Mouse (Mus musculus): ENCODE measurements around the gene Hexim1. TPM values are rescaled to one million over a fixed set of nuclear protein-coding genes. Genes with fewer than 3 reads are reported as not detected.

Hexim1 gene
- polyA plus RNA-seq, 2 experiments, result 2.4 to 11.4 TPM

DNA sequence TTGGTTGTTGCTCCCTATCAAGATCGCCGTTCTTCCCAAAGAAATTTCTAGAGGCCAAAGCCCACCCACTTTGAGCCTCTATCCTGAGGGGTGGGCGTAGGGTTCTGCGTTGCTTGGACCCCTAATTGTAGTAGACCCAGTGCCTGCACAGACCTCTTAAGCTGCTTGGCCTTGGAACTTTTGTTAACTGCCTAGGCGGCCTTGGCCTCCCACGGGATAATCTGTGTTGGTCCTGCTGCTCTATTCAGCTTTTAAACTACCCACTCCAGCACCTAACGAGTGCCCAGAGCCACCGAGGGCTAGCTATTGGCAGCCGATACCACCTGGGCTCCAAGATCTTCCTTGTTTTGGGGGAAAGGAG lies 3.5 kb upstream of the Hexim1 start:
- Histone ChIP-seq H3K27me3 (ENCODE audit: control insufficient read depth, insufficient read depth, low read length) (no peaks in the 10 kb centered on the region; the same call in 1 of the 2 replicates), H3K4me1 (replicated peaks; ENCODE audit: control insufficient read depth in 2 of 2, insufficient read depth in 2 of 2, low read length in 1 of 2) (peaks cover 9 to 21% of the 10 kb centered on the region in 2 experiments), H3K9me3 (ENCODE audit: control insufficient read depth, low read length) (no peaks in the 10 kb centered on the region), H3K4me2 (ENCODE audit: low read depth) (peak overlapping the region; percentile 45), H3K9ac (replicated peaks) (no peak overlapping the region), H3K36me3 (replicated peaks; ENCODE audit: control insufficient read depth, insufficient read depth, low read depth) (peaks cover 1% of the 10 kb centered on the region), H3K27ac (no peak overlapping the region), H3K4me3 (ENCODE audit: insufficient read depth in 1 of 2, low read depth in 2 of 2, low read length in 2 of 2) (peak overlapping the region in 1 of 2 experiments; percentile 1; a peak in 1 of 4 replicates)
- no peak for ATAC-seq (ENCODE audit: insufficient read depth)
- no peak for TF ChIP-seq EP300 (IDR thresholded peaks at IDR 0.05; ENCODE audit: low read depth)
- DNase-seq (ENCODE audit: low read depth in 3 of 3, low spot score in 3 of 3), result no peak
- WGBS (ENCODE audit: insufficient replicate concordance), result 35% methylated on average over 9 of the region's 9 CpGs

DNA sequence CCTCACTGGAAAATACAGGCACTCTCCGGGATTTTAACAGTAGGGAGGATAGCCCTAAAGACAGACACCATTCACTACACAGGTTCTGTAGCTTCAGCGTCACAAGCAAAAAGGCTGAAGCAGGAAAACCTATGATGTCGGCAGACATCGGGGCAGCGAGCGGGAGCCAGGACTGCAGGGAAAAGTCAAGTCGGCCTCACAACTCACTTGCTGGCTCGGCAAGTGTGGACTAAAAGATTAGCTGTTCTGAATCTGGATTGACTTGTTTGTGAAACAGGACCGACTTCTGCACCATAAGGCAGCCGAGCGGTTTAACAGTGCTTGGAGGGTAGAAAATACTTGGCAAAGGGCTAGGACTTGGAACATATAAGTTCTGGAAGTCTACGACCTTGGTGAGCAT lies 3.0 kb upstream of the Hexim1 start:
- H3K27me3 ChIP-seq (ENCODE audit: control insufficient read depth, insufficient read depth, low read length), result no peaks in the 10 kb centered on the region; the same call in 1 of the 2 replicates
- H3K36me3 ChIP-seq (replicated peaks; ENCODE audit: control insufficient read depth, insufficient read depth, low read depth), result no peaks in the 10 kb centered on the region; the same call in 1 of the 2 replicates
- 67% methylated on average over 12 of the region's 12 CpGs for WGBS (ENCODE audit: insufficient replicate concordance)
- H3K4me2 ChIP-seq (ENCODE audit: low read depth), result 0 out of 2 replicates have a peak overlapping the region, but pooled peaks have one; percentile 1
- peaks cover 11 to 21% of the 10 kb centered on the region in 2 experiments for H3K4me1 ChIP-seq (replicated peaks; ENCODE audit: control insufficient read depth in 2 of 2, insufficient read depth in 2 of 2, low read length in 1 of 2)
- H3K27ac ChIP-seq, result no peak overlapping the region
- no peaks in the 10 kb centered on the region for H3K9me3 ChIP-seq (ENCODE audit: control insufficient read depth, low read length)
- ATAC-seq (ENCODE audit: insufficient read depth) (no peak), DNase-seq (ENCODE audit: low read depth in 3 of 3, low spot score in 3 of 3) (no peak)
- TF ChIP-seq EP300 (IDR thresholded peaks at IDR 0.05; ENCODE audit: low read depth), result no peak
- no peak for TF ChIP-seq CTCF (IDR thresholded peaks at IDR 0.05; ENCODE audit: low read depth)
- H3K9ac ChIP-seq (replicated peaks), result no peak overlapping the region
- no peak overlapping the region for H3K4me3 ChIP-seq (ENCODE audit: insufficient read depth in 1 of 2, low read depth in 2 of 2, low read length in 2 of 2)

DNA sequence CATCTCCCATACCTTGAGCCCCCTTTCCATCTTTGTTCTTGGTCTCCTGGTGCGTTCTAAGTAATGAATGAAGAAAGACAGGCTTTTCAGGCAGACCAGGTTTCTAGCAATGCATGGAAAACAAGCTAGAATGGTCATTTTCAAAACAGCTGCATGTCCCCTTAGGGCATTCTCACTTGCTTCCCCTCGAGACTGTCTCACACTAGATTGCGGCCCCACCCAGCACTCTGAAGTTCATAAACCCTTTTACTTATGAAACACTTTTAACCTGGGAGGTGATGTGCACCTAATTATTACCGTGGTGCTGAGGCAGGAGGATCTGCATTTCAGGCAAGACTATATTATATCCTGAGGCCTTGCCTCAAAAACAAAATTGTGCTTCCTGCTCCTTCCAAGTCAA lies 2.3 kb upstream of the Hexim1 start:
- WGBS (ENCODE audit: insufficient replicate concordance), result 77% methylated on average over 4 of the region's 4 CpGs
- Histone ChIP-seq H3K9me3 (ENCODE audit: control insufficient read depth, low read length) (no peaks in the 10 kb centered on the region), H3K36me3 (replicated peaks; ENCODE audit: control insufficient read depth, insufficient read depth, low read depth) (no peaks in the 10 kb centered on the region), H3K4me1 (replicated peaks; ENCODE audit: control insufficient read depth in 2 of 2, insufficient read depth in 2 of 2, low read length in 1 of 2) (peaks cover 17 to 24% of the 10 kb centered on the region in 2 experiments), H3K4me2 (ENCODE audit: low read depth) (peak overlapping the region; percentile 65), H3K9ac (replicated peaks) (no peak overlapping the region), H3K27ac (no peak overlapping the region), H3K27me3 (ENCODE audit: control insufficient read depth, insufficient read depth, low read length) (no peaks in the 10 kb centered on the region; the same call in 1 of the 2 replicates), H3K4me3 (ENCODE audit: insufficient read depth in 1 of 2, low read depth in 2 of 2, low read length in 2 of 2) (no peak overlapping the region)
- ATAC-seq (ENCODE audit: insufficient read depth), result no peak
- TF ChIP-seq CTCF (IDR thresholded peaks at IDR 0.05; ENCODE audit: low read depth), result no peak
- no peak for TF ChIP-seq EP300 (IDR thresholded peaks at IDR 0.05; ENCODE audit: low read depth)
- DNase-seq (ENCODE audit: low read depth in 3 of 3, low spot score in 3 of 3), result no peak

DNA sequence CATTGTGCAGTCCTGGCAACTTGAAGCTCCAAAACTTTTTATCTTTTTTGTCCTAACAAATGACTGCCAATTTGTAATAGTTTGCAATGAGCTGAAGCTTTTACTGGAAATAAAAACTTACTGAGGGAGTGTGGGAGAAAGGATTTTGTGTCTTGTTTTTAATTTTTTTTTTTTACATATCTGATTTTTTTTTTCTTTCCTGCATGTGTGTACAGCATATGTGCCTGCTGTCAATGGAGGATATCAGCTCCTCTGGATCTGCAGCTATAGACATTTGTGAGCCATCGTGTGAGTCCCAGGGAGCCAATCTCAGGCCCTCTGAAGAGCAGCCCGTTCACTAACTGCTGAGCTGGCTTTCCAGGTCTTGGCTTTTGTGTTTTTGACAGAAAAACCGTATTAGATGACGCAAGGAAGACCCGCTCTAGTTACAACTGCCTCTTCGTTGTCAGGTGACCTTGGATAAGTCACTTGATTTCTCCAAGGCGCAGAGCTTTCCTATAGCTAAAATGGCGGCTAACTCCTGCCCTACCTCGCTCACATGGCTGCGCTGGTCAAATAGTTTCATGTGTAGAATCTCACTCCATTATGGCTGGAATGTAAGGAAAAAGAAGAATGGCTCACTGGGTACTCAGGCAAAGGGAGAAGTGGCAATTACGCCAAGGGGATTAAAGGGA lies 1.6 kb upstream of the Hexim1 start:
- Histone ChIP-seq H3K9me3 (ENCODE audit: control insufficient read depth, low read length) (no peaks in the 10 kb centered on the region), H3K4me1 (replicated peaks; ENCODE audit: control insufficient read depth in 2 of 2, insufficient read depth in 2 of 2, low read length in 1 of 2) (peaks cover 17 to 24% of the 10 kb centered on the region in 2 experiments), H3K36me3 (replicated peaks; ENCODE audit: control insufficient read depth, insufficient read depth, low read depth) (no peaks in the 10 kb centered on the region), H3K9ac (replicated peaks) (peak overlapping the region; percentile 71), H3K27me3 (ENCODE audit: control insufficient read depth, insufficient read depth, low read length) (no peaks in the 10 kb centered on the region; the same call in 1 of the 2 replicates), H3K4me2 (ENCODE audit: low read depth) (peak overlapping the region; percentile 65), H3K27ac (peak overlapping the region; percentile 90), H3K4me3 (ENCODE audit: insufficient read depth in 1 of 2, low read depth in 2 of 2, low read length in 2 of 2) (peak overlapping the region; percentile 65 to 72)
- no peak for ATAC-seq (ENCODE audit: insufficient read depth)
- WGBS (ENCODE audit: insufficient replicate concordance), result 79% methylated on average over 11 of the region's 11 CpGs
- DNase-seq (ENCODE audit: low read depth in 3 of 3, low spot score in 3 of 3), result no peak
- no peak for TF ChIP-seq CTCF (IDR thresholded peaks at IDR 0.05; ENCODE audit: low read depth)
- TF ChIP-seq EP300 (IDR thresholded peaks at IDR 0.05; ENCODE audit: low read depth), result no peak

DNA sequence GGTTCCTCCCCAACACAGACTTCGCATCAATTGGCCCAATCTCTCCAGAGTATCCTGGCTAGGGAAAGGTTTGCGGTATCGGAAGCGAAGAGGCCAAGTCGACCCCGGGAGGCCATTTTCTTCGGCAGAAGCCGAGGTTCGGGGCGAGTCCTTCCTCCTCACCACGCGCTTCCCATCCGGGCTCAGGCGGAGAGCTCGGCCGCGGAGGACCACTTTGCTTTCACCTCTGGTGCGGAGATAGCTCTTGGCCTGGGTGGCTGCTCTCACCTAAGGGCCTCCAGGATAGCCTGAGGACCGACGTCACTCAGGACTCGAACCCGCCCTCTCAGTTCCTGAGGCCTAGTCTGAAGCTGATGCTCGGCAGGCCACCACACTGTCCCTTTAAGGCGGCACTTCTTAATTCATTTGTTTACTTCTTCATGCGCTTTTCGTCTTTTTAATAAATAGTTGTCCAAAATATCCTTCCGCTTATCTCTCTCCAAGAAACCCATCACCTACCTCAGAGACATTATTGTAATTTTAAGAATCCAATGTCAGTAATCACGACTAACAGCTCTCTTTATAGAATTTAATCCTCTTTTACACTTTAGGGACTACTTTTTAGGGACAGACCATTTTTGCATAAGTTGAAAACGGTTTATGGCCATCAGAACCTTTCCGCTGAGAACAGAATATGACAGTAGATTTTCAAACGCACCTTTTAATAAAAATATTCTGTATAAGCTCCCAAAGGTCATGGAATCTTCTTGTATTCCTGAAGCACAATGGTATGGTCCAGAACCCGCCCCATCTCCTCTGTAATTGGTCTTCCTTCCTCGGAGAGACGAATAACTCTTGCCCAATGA lies 646 bp upstream of the Hexim1 start:
- Histone ChIP-seq H3K9ac (replicated peaks) (peak overlapping the region; percentile 71), H3K4me1 (replicated peaks; ENCODE audit: control insufficient read depth in 2 of 2, insufficient read depth in 2 of 2, low read length in 1 of 2) (peaks cover 17 to 24% of the 10 kb centered on the region in 2 experiments), H3K4me3 (ENCODE audit: insufficient read depth in 1 of 2, low read depth in 2 of 2, low read length in 2 of 2) (peak overlapping the region; percentile 65 to 72), H3K9me3 (ENCODE audit: control insufficient read depth, low read length) (no peaks in the 10 kb centered on the region), H3K4me2 (ENCODE audit: low read depth) (peak overlapping the region; percentile 65), H3K36me3 (replicated peaks; ENCODE audit: control insufficient read depth, insufficient read depth, low read depth) (no peaks in the 10 kb centered on the region), H3K27ac (peak overlapping the region; percentile 90), H3K27me3 (ENCODE audit: control insufficient read depth, insufficient read depth, low read length) (no peaks in the 10 kb centered on the region; the same call in 1 of the 2 replicates)
- TF ChIP-seq EP300 (IDR thresholded peaks at IDR 0.05; ENCODE audit: low read depth) (peak; percentile 44; the same call in 1 of the 2 replicates), CTCF (IDR thresholded peaks at IDR 0.05; ENCODE audit: low read depth) (no peak; the same call in 1 of the 2 replicates)
- DNase-seq (ENCODE audit: low read depth in 3 of 3, low spot score in 3 of 3), result peak; percentile 77 to 82 (median 78)
- peak; percentile 74 for ATAC-seq (ENCODE audit: insufficient read depth)
- under 1% methylated on average over 34 of the region's 34 CpGs for WGBS (ENCODE audit: insufficient replicate concordance)

Measured in liver, embryonic 14.5 days (tissue).